Mouse (Mus musculus): Measurements from ENCODE around the gene Ggt1.

DNA sequence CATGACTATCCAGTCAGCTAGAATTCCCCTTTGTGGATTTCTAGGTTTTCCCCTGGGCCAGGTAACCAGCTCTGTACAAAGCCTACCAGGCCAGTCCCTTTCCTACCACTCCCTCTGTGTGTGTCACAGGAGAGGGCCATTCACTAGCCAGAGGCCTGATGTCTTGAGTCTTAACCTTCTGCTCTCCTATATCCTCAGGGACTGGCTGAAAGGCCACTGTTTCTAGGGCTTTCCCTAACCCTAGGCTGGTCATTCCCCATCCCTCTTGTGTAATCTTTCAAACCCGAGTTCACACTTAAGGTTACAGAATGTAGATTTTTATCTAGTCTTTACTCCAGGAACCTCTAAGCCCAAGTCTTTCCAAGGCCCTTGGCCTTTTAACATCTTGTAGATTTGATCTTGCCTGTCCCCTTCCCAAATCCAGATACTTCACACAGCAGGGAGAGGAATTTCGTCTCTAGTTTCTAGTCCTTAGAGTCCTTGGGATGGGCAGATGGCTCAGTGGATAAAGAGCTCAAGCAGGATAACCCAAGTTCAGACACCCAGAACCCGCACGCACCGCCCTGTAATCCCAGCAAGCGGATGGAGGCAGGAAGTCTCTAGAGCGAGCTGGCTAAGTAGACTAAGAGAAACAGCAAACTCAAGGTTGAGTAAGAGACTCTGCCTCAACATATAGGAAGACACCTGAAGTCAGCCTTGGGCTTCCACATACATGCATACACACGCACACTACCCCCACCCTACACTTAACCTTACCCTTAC, 47.9 kb upstream of the Ggt1 start:
- TF ChIP-seq POLR2A (IDR thresholded peaks at IDR 0.05; ENCODE audit: insufficient read length, low read depth) (no peak), POLR2AphosphoS2 (IDR thresholded peaks at IDR 0.05; ENCODE audit: insufficient read length, low read depth) (no peak)
